ENCODE assay signal across 9 mouse cellular contexts in the genomic region with DNA sequence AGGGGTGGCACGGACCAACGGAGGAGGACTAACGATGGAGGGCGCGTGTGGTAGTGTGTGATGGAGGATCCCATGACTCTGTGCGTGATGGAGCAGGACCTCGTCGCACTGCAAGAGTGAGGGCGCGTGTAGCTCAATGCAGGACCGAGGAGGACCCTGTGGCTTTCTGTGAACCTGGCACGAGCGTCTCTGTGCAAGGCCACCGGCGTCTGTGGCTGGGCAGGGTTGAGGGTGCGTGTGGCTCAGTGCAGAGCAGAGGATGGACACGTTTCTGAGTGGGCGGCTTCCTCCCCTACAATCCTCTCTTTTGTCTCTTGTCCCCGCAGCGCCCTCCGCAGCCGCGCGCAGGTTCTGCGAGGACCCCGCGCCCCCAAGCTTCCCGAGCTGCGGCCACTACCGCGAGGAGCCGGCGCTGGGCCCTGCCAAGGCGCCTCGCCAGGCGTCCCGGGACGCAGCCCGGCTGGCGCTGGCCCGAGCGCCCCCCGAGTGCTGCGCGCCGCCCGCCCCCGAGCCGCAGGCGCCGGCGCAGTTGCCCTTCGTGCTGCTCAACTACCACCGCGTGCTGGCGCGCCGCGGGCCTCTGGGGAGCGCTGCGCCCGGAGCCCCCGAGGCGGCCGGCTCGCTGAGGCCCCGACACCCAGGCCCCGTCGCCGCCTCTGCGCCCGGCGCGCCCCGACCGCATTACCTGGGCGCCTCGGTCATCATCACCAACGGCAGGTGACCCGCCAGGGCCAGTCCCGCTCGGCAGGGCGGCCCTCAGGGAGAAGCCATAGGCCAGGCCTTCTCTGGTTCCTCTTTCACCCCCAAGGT. TPM values are rescaled to one million over a fixed set of nuclear protein-coding genes. Genes with fewer than 3 reads are reported as not detected.
A peak's percentile ranks its signal among the peaks of the same experiment; 100 is the strongest.
DNase-seq lines count a peak whose midpoint lies in the region; ATAC-seq and TF ChIP-seq lines count a peak whose summit lies in the region.
"Had no signal": no experiment of that assay in that cellular context is flagged by ENCODE, and none has a peak within 500 bp of the region (broad histone marks: within the 10 kb centered on the region; RNA-seq: fewer than 3 reads in every experiment).

No protein-coding gene starts in this region.

- 1% methylated on average over 82 of the region's 83 CpGs for WGBS in heart, embryonic 16.5 days
- 4% methylated on average over 27 of the region's 83 CpGs for WGBS in embryonic facial prominence, embryonic 14.5 days
- WGBS in limb, embryonic 14.5 days = 2% methylated on average over 31 of the region's 83 CpGs

- ATAC-seq in heart, embryonic 16.5 days (replicated peaks; ENCODE audit: extremely low read depth, insufficient read depth, low FRiP score) = peak; percentile 28; the same call in 1 of the 2 replicates
- ATAC-seq in embryonic facial prominence, embryonic 14.5 days (ENCODE audit: low read depth) = peak; percentile 62
- ATAC-seq in limb, embryonic 14.5 days (ENCODE audit: low FRiP score, low read depth) = peak; percentile 32
- ATAC-seq in activated CD4-positive, CD25-positive, alpha-beta regulatory T cell, adult 4 months = no peak
- ATAC-seq in megakaryocyte-erythroid progenitor cell, adult 5-6 weeks (replicated peaks; ENCODE audit: low FRiP score, low TSS enrichment, poor library complexity, severe bottlenecking) = no peak

- peak overlapping the region; percentile 50 for H3K4me3 ChIP-seq in heart, embryonic 16.5 days (ENCODE audit: low read length)
- H3K4me3 ChIP-seq in embryonic facial prominence, embryonic 14.5 days (ENCODE audit: low read depth, low read length) = peak overlapping the region; percentile 50
- H3K4me3 ChIP-seq in limb, embryonic 14.5 days (replicated peaks; ENCODE audit: low read length) = peak overlapping the region; percentile 43

- H3K9me3 ChIP-seq in heart, embryonic 16.5 days (replicated peaks; ENCODE audit: control insufficient read depth, low read length) = no peaks in the 10 kb centered on the region
- no peaks in the 10 kb centered on the region for H3K9me3 ChIP-seq in embryonic facial prominence, embryonic 14.5 days (ENCODE audit: control insufficient read depth, low read length)
- H3K9me3 ChIP-seq in limb, embryonic 14.5 days (ENCODE audit: control insufficient read depth, low read length) = no peaks in the 10 kb centered on the region
- H3K9me3 ChIP-seq: G1E had no signal

- no peaks in the 10 kb centered on the region for H3K36me3 ChIP-seq in heart, embryonic 16.5 days (ENCODE audit: control insufficient read depth, insufficient read depth)
- H3K36me3 ChIP-seq in embryonic facial prominence, embryonic 14.5 days (ENCODE audit: control insufficient read depth, insufficient read depth, low read length) = no peaks in the 10 kb centered on the region
- H3K36me3 ChIP-seq in limb, embryonic 14.5 days (ENCODE audit: control insufficient read depth, insufficient read depth, low read length) = no peaks in the 10 kb centered on the region
- H3K36me3 ChIP-seq: G1E had no signal

- peak overlapping the region; percentile 74 for H3K4me2 ChIP-seq in heart, embryonic 16.5 days (ENCODE audit: low read depth, low read length)
- H3K4me2 ChIP-seq in embryonic facial prominence, embryonic 14.5 days (ENCODE audit: low read depth, low read length) = peak overlapping the region; percentile 98
- peak overlapping the region; percentile 93 for H3K4me2 ChIP-seq in limb, embryonic 14.5 days (replicated peaks; ENCODE audit: low read depth, low read length, severe bottlenecking)

- TF ChIP-seq POLR2A in limb, embryonic 14.5 days (IDR thresholded peaks at IDR 0.05; ENCODE audit: borderline replicate concordance, extremely low read depth, insufficient read depth, insufficient read length) = no peak

- DNase-seq in heart, postnatal 4 days = no peak
- DNase-seq in ES-CJ7 (ENCODE audit: low read depth, low spot score) = peak; percentile 24
- no peak for DNase-seq in embryonic facial prominence, embryonic 14.5 days (ENCODE audit: low spot score)
- DNase-seq in limb, embryonic 14.5 days (ENCODE audit: low spot score) = no peak
- DNase-seq in right cerebral cortex, postnatal 4 days = peak; percentile 35

- peak overlapping the region; percentile 51; the same call in 1 of the 2 replicates for H3K9ac ChIP-seq in heart, embryonic 16.5 days (ENCODE audit: low read length)
- peak overlapping the region; percentile 66 for H3K9ac ChIP-seq in embryonic facial prominence, embryonic 14.5 days (ENCODE audit: low read depth, low read length)
- peak overlapping the region; percentile 55 for H3K9ac ChIP-seq in limb, embryonic 14.5 days (ENCODE audit: low read depth, low read length, severe bottlenecking)

- peaks cover 5% of the 10 kb centered on the region; the same call in 1 of the 2 replicates for H3K4me1 ChIP-seq in heart, embryonic 16.5 days (ENCODE audit: control insufficient read depth, insufficient read depth, low read length)
- H3K4me1 ChIP-seq in embryonic facial prominence, embryonic 14.5 days (ENCODE audit: control insufficient read depth, insufficient read depth, low read length) = peaks cover 11% of the 10 kb centered on the region; the same call in 1 of the 2 replicates
- peaks cover 23% of the 10 kb centered on the region for H3K4me1 ChIP-seq in limb, embryonic 14.5 days (ENCODE audit: control insufficient read depth, insufficient read depth, low read length)

- peaks cover 63% of the 10 kb centered on the region for H3K27me3 ChIP-seq in heart, embryonic 16.5 days (ENCODE audit: control insufficient read depth, insufficient read depth, low read length)
- H3K27me3 ChIP-seq in embryonic facial prominence, embryonic 14.5 days (replicated peaks; ENCODE audit: control insufficient read depth, insufficient read depth, low read length) = peaks cover 57% of the 10 kb centered on the region
- peaks cover 51% of the 10 kb centered on the region for H3K27me3 ChIP-seq in limb, embryonic 14.5 days (ENCODE audit: control insufficient read depth, insufficient read depth, low read length)

- H3K27ac ChIP-seq in heart, embryonic 16.5 days (ENCODE audit: low read length) = no peak overlapping the region
- no peak overlapping the region for H3K27ac ChIP-seq in embryonic facial prominence, embryonic 14.5 days (replicated peaks; ENCODE audit: low read depth, low read length)
- no peak overlapping the region for H3K27ac ChIP-seq in limb, embryonic 14.5 days (replicated peaks; ENCODE audit: low read depth, low read length)

RNA-seq across cellular contexts. Expression of a gene that starts 40.6 kb away (rescaled TPM):
- 0.04 and 0.14 TPM in 2 replicates for polyA plus RNA-seq in heart, embryonic 16.5 days (2015; fragmentation: Nextera tagmentation; extraction: Ambion mirVana)
- not detected for total RNA-seq in heart, postnatal 4 days (2021)
- polyA plus RNA-seq in embryonic facial prominence, embryonic 14.5 days (2014; fragmentation: Nextera tagmentation; extraction: Ambion mirVana) = 3.3 and 3.6 TPM in 2 replicates
- polyA plus RNA-seq in limb, embryonic 14.5 days (2012; rRNA removed) = 5.9 and 7.0 TPM in 2 replicates
- 0.97 and 1.4 TPM in 2 replicates for polyA plus RNA-seq in limb, embryonic 14.5 days (2014; fragmentation: Nextera tagmentation; extraction: Ambion mirVana)
- polyA plus RNA-seq in activated CD4-positive, CD25-positive, alpha-beta regulatory T cell, adult 4 months (2017; shearing (Covaris generic)) = not detected
- not detected in 2 replicates for total RNA-seq in megakaryocyte-erythroid progenitor cell, adult 5-6 weeks (2014; fragmentation: Nextera tagmentation)
- total RNA-seq in megakaryocyte-erythroid progenitor cell, adult 5-6 weeks (2017) = not detected in 2 replicates
- total RNA-seq: G1E had no signal
- polyA plus RNA-seq: G1E had no signal

Comparison
In these comparisons a context has a peak if more than half of its experiments do, and no peak if none do; other contexts are left out.
1. ATAC-seq: peak in heart, embryonic 16.5 days (single experiment), embryonic facial prominence, embryonic 14.5 days (single experiment) and limb, embryonic 14.5 days (single experiment); none in activated CD4-positive, CD25-positive, alpha-beta regulatory T cell, adult 4 months (single experiment) and megakaryocyte-erythroid progenitor cell, adult 5-6 weeks (single experiment).
2. DNase-seq: peak in ES-CJ7 (single experiment) and right cerebral cortex, postnatal 4 days (single experiment); none in heart, postnatal 4 days (single experiment), embryonic facial prominence, embryonic 14.5 days (single experiment) and limb, embryonic 14.5 days (single experiment).
3. Peak in every context shown above with its lines, with median percentiles within 50 percentile points of each other: H3K4me2 ChIP-seq, H3K4me3 ChIP-seq and H3K9ac ChIP-seq.